In genomic region chr12:8912860-8913685, GRCm38 (mm10) we compare ENCODE assay signal across 9 mouse cellular contexts. TPM values are rescaled to one million over a fixed set of nuclear protein-coding genes. Genes with fewer than 3 reads are reported as not detected.
DNase-seq lines count a peak whose midpoint lies in the region; ATAC-seq and TF ChIP-seq lines count a peak whose summit lies in the region.
"Had no signal": no experiment of that assay in that cellular context is flagged by ENCODE, and none has a peak within 500 bp of the region (broad histone marks: within the 10 kb centered on the region; RNA-seq: fewer than 3 reads in every experiment).

No protein-coding gene starts in this region.

- H3K9me3 ChIP-seq in lung, embryonic 15.5 days, result no peaks in the 10 kb centered on the region
- no peaks in the 10 kb centered on the region for H3K9me3 ChIP-seq in embryonic facial prominence, embryonic 10.5 days
- no peaks in the 10 kb centered on the region for H3K9me3 ChIP-seq in heart, embryonic 11.5 days (replicated peaks; ENCODE audit: control insufficient read depth, low read length)
- H3K9me3 ChIP-seq in kidney, embryonic 14.5 days (ENCODE audit: control insufficient read depth, low read length), result no peaks in the 10 kb centered on the region
- no peaks in the 10 kb centered on the region for H3K9me3 ChIP-seq in midbrain, postnatal 0 days (ENCODE audit: low read length)
- H3K9me3 ChIP-seq: G1E had no signal

- no peaks in the 10 kb centered on the region for H3K36me3 ChIP-seq in lung, embryonic 15.5 days
- no peaks in the 10 kb centered on the region for H3K36me3 ChIP-seq in embryonic facial prominence, embryonic 10.5 days (replicated peaks)
- no peaks in the 10 kb centered on the region for H3K36me3 ChIP-seq in heart, embryonic 11.5 days (ENCODE audit: control insufficient read depth, insufficient read depth, low read length)
- H3K36me3 ChIP-seq in kidney, embryonic 14.5 days (ENCODE audit: control insufficient read depth, insufficient read depth, low read length), result no peaks in the 10 kb centered on the region
- H3K36me3 ChIP-seq in midbrain, postnatal 0 days (ENCODE audit: insufficient read depth, low read length), result no peaks in the 10 kb centered on the region
- H3K36me3 ChIP-seq: G1E had no signal

- peak; percentile 81 for ATAC-seq in lung, embryonic 15.5 days (ENCODE audit: borderline replicate concordance, extremely low read depth, low FRiP score, low TSS enrichment)
- ATAC-seq in heart, embryonic 11.5 days (replicated peaks; ENCODE audit: insufficient number of reproducible peaks, low FRiP score, low TSS enrichment), result no peak; the same call in 1 of the 2 replicates
- ATAC-seq in kidney, embryonic 14.5 days (ENCODE audit: low FRiP score, low TSS enrichment), result peak; percentile 92
- peak; percentile 75 for ATAC-seq in midbrain, postnatal 0 days (ENCODE audit: low FRiP score)

- no peak for DNase-seq in lung, postnatal 25 days (ENCODE audit: low spot score)
- DNase-seq in embryonic facial prominence, embryonic 10.5 days (ENCODE audit: low spot score), result peak; percentile 81
- peak; percentile 51 for DNase-seq in midbrain, postnatal 0 days (ENCODE audit: low spot score)
- no peak for DNase-seq in left cerebral cortex, adult 9 months (ENCODE audit: low spot score in 2 of 2)
- no peak for DNase-seq in spleen, postnatal 14 days (ENCODE audit: low spot score in 2 of 2)

- 18% methylated on average over 16 of the region's 16 CpGs for WGBS in lung, embryonic 15.5 days
- 6% methylated on average over 16 of the region's 16 CpGs for WGBS in embryonic facial prominence, embryonic 10.5 days
- 23% methylated on average over 16 of the region's 16 CpGs for WGBS in heart, embryonic 11.5 days (ENCODE audit: insufficient replicate concordance)
- WGBS in kidney, embryonic 14.5 days, result 4% methylated on average over 16 of the region's 16 CpGs
- 13% methylated on average over 16 of the region's 16 CpGs for WGBS in midbrain, postnatal 0 days

- TF ChIP-seq CTCF in midbrain, postnatal 0 days (IDR thresholded peaks at IDR 0.05), result no peak

- no peak overlapping the region for H3K9ac ChIP-seq in lung, embryonic 15.5 days
- peak overlapping the region; percentile 62 for H3K9ac ChIP-seq in heart, embryonic 11.5 days (ENCODE audit: low read depth, low read length)
- H3K9ac ChIP-seq in kidney, embryonic 14.5 days (ENCODE audit: low read depth, low read length), result peak overlapping the region; percentile 45
- no peak overlapping the region for H3K9ac ChIP-seq in midbrain, postnatal 0 days (replicated peaks; ENCODE audit: low read length, poor library complexity, severe bottlenecking)

- H3K27me3 ChIP-seq in lung, embryonic 15.5 days, result no peaks in the 10 kb centered on the region
- no peaks in the 10 kb centered on the region for H3K27me3 ChIP-seq in embryonic facial prominence, embryonic 10.5 days (replicated peaks; ENCODE audit: low read depth, poor library complexity, severe bottlenecking)
- no peaks in the 10 kb centered on the region for H3K27me3 ChIP-seq in heart, embryonic 11.5 days (ENCODE audit: control insufficient read depth, insufficient read depth, low read length)
- no peaks in the 10 kb centered on the region for H3K27me3 ChIP-seq in kidney, embryonic 14.5 days (ENCODE audit: control insufficient read depth, insufficient read depth, low read length)
- H3K27me3 ChIP-seq in midbrain, postnatal 0 days (ENCODE audit: insufficient read depth, low read length), result no peaks in the 10 kb centered on the region

- H3K4me3 ChIP-seq in lung, embryonic 15.5 days, result no peak overlapping the region
- H3K4me3 ChIP-seq in embryonic facial prominence, embryonic 10.5 days, result peak overlapping the region; percentile 30; the same call in 1 of the 2 replicates
- no peak overlapping the region for H3K4me3 ChIP-seq in heart, embryonic 11.5 days (ENCODE audit: low read depth, low read length)
- no peak overlapping the region for H3K4me3 ChIP-seq in kidney, embryonic 14.5 days (ENCODE audit: low read length)
- H3K4me3 ChIP-seq in midbrain, postnatal 0 days (ENCODE audit: low read depth, low read length), result no peak overlapping the region

- H3K4me2 ChIP-seq in lung, embryonic 15.5 days, result no peak overlapping the region
- no peak overlapping the region for H3K4me2 ChIP-seq in heart, embryonic 11.5 days
- H3K4me2 ChIP-seq in kidney, embryonic 14.5 days (replicated peaks; ENCODE audit: low read depth, low read length), result peak overlapping the region; percentile 31; the same call in 1 of the 2 replicates
- no peak overlapping the region for H3K4me2 ChIP-seq in midbrain, postnatal 0 days (ENCODE audit: low read depth, low read length, poor library complexity, severe bottlenecking)

- peaks cover 35% of the 10 kb centered on the region for H3K4me1 ChIP-seq in lung, embryonic 15.5 days
- peaks cover 46% of the 10 kb centered on the region for H3K4me1 ChIP-seq in embryonic facial prominence, embryonic 10.5 days
- H3K4me1 ChIP-seq in heart, embryonic 11.5 days (ENCODE audit: control insufficient read depth, insufficient read depth, low read length), result peaks cover 24% of the 10 kb centered on the region
- peaks cover 35% of the 10 kb centered on the region for H3K4me1 ChIP-seq in kidney, embryonic 14.5 days (ENCODE audit: control insufficient read depth, insufficient read depth, low read length)
- H3K4me1 ChIP-seq in midbrain, postnatal 0 days (ENCODE audit: insufficient read depth, low read length), result no peaks in the 10 kb centered on the region

- H3K27ac ChIP-seq in lung, embryonic 15.5 days, result peak overlapping the region; percentile 67
- peak overlapping the region; percentile 94 for H3K27ac ChIP-seq in embryonic facial prominence, embryonic 10.5 days (replicated peaks)
- H3K27ac ChIP-seq in heart, embryonic 11.5 days (ENCODE audit: low read depth, low read length), result peak overlapping the region; percentile 35; the same call in 1 of the 2 replicates
- peak overlapping the region; percentile 95 for H3K27ac ChIP-seq in kidney, embryonic 14.5 days (ENCODE audit: low read depth, low read length)
- peak overlapping the region; percentile 32; the same call in 1 of the 2 replicates for H3K27ac ChIP-seq in midbrain, postnatal 0 days (ENCODE audit: low read depth, low read length)

RNA-seq across cellular contexts. Expression of gene Laptm4a, which starts 8.4 kb away (rescaled TPM):
- polyA plus RNA-seq in lung, embryonic 15.5 days (2015; fragmentation: Nextera tagmentation; extraction: Ambion mirVana), result 335 and 336 TPM in 2 replicates
- polyA plus RNA-seq in embryonic facial prominence, embryonic 10.5 days (2016; fragmentation: Nextera tagmentation; extraction: Ambion mirVana), result 170 and 196 TPM in 2 replicates
- 125 and 268 TPM in 2 replicates for polyA plus RNA-seq in heart, embryonic 11.5 days (2014; fragmentation: Nextera tagmentation; extraction: Ambion mirVana)
- polyA plus RNA-seq in kidney, embryonic 14.5 days (2014; fragmentation: Nextera tagmentation; extraction: Ambion mirVana), result 140 and 337 TPM in 2 replicates
- 165 and 177 TPM in 2 replicates for total RNA-seq in midbrain, postnatal 0 days (2014; rRNA removed)
- 225 TPM in 2 replicates for polyA plus RNA-seq in midbrain, postnatal 0 days (2015; fragmentation: Nextera tagmentation; extraction: Ambion mirVana)

RNA-seq across cellular contexts. Expression of gene Matn3, which starts 34.7 kb away (rescaled TPM):
- polyA plus RNA-seq in lung, embryonic 15.5 days (2015; fragmentation: Nextera tagmentation; extraction: Ambion mirVana), result 2.8 TPM in 2 replicates
- polyA plus RNA-seq in embryonic facial prominence, embryonic 10.5 days (2016; fragmentation: Nextera tagmentation; extraction: Ambion mirVana), result 3.0 and 3.3 TPM in 2 replicates
- 0.67 and 1.3 TPM in 2 replicates for polyA plus RNA-seq in heart, embryonic 11.5 days (2014; fragmentation: Nextera tagmentation; extraction: Ambion mirVana)
- polyA plus RNA-seq in kidney, embryonic 14.5 days (2014; fragmentation: Nextera tagmentation; extraction: Ambion mirVana), result 0.11 and 0.37 TPM in 2 replicates
- total RNA-seq in midbrain, postnatal 0 days (2014; rRNA removed), result 0.33 and 0.38 TPM in 2 replicates
- polyA plus RNA-seq in midbrain, postnatal 0 days (2015; fragmentation: Nextera tagmentation; extraction: Ambion mirVana), result 0.11 and 0.29 TPM in 2 replicates
- polyA plus RNA-seq: G1E had no signal

Comparison
In these comparisons a context has a peak if more than half of its experiments do, and no peak if none do; other contexts are left out.
1. H3K27ac ChIP-seq: peak in every context shown above with its lines; median percentile 95 in kidney, embryonic 14.5 days; 94 in embryonic facial prominence, embryonic 10.5 days; 67 in lung, embryonic 15.5 days; 35 in heart, embryonic 11.5 days; 32 in midbrain, postnatal 0 days.
2. H3K9ac ChIP-seq: peak in heart, embryonic 11.5 days (single experiment) and kidney, embryonic 14.5 days (single experiment); none in lung, embryonic 15.5 days (single experiment) and midbrain, postnatal 0 days (single experiment).
3. DNase-seq: peak in embryonic facial prominence, embryonic 10.5 days (single experiment) and midbrain, postnatal 0 days (single experiment); none in lung, postnatal 25 days (single experiment), left cerebral cortex, adult 9 months (0 of 2) and spleen, postnatal 14 days (0 of 2).